Mouse (Mus musculus) megakaryocyte, embryonic 14.5 days (primary cell): Measurements from ENCODE around the gene Kank1.

Source experiments
- FLI1 ChIP-seq: IDR thresholded peaks from 2 replicates; pipeline ENCODE4 v1.6.1; 2012; ENCODE audit warnings: low read length, inconsistent platforms, mixed read lengths
- GATA1 ChIP-seq: IDR thresholded peaks from 3 replicates; pipeline ENCODE4 v1.6.1; 2012; ENCODE audit warnings: mixed read lengths, low read length, inconsistent platforms, borderline replicate concordance

GRCm38 (mm10) chr19:25373594-25373993 is 136.8 kb downstream of the Kank1 start:
- no peak for TF ChIP-seq GATA1
- TF ChIP-seq FLI1: no peak
